Mouse (Mus musculus): Measurements from ENCODE around the gene Ang2.

DNA sequence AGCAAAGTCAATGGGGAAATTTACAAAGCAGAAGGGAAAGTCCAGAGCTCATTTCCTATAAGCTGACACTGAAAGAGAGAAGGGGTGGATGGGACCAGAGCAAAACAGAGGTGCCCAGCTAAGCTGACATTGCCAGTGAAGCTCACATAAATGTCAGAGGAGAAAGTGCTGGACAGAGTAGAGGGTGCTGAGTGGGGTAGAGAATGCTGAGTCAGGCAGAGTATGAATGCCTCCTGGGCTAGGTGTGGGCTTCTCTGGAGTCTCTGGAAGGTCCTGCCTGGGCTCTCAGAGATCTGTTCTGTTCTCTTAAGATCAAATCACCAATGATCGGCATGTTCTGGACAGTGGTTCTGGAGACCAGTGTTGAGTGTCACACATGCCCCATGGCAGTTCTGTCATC lies 33.5 kb downstream of the Ang2 start:
- TF ChIP-seq POLR2A (IDR thresholded peaks at IDR 0.05; ENCODE audit: borderline replicate concordance, insufficient read depth, low read length) (no peak), CTCF (IDR thresholded peaks at IDR 0.05; ENCODE audit: borderline replicate concordance, insufficient read depth, low read depth, low read length) (no peak)

Measured in cerebellum, adult 2 months (tissue).